Mouse (Mus musculus): Measurements from ENCODE around the gene Mfsd4b4.
"Not testable (repeated sequence)": the region's sequence is repeated elsewhere in the genome, so short reads cannot be mapped to it uniquely, and the experiment has no call there.

Mfsd4b4 gene

GRCm38 (mm10) chr10:39898874-39899371 lies at the start of gene Mfsd4b4:
Mfsd4b4 (minus strand) TSS chr10:39899238.
- DNase-seq, result peak; percentile 90 to 95

- not testable (repeated sequence) for DNase-seq
Observed at GRCm38 (mm10) chr10:39947195-39947594, 48.2 kb upstream of the Mfsd4b4 start.

- no peak for DNase-seq
Observed at GRCm38 (mm10) chr10:39936553-39936952, 37.5 kb upstream of the Mfsd4b4 start.

- peak; percentile 8 to 27 for DNase-seq
Observed at GRCm38 (mm10) chr10:39926616-39927139, 27.6 kb upstream of the Mfsd4b4 start, which contains the start of gene Mfsd4b2. Mfsd4b2 (minus strand) TSS chr10:39926923.

GRCm38 (mm10) chr10:39924556-39924955 lies 25.5 kb upstream of the Mfsd4b4 start:
- not testable (repeated sequence) for DNase-seq

GRCm38 (mm10) chr10:39912616-39913015 lies 13.6 kb upstream of the Mfsd4b4 start:
- no peak for DNase-seq

GRCm38 (mm10) chr10:39908768-39909441 lies 9.9 kb upstream of the Mfsd4b4 start:
- DNase-seq, result no peak

- no peak for DNase-seq
Observed at GRCm38 (mm10) chr10:39906799-39907658, 8.0 kb upstream of the Mfsd4b4 start.

- DNase-seq, result no peak
Observed at GRCm38 (mm10) chr10:39904191-39904590, 5.2 kb upstream of the Mfsd4b4 start.

GRCm38 (mm10) chr10:39896503-39896902 lies 2.5 kb downstream of the Mfsd4b4 start:
- no peak for DNase-seq

- DNase-seq, result no peak
Observed at GRCm38 (mm10) chr10:39893702-39894697, 5.0 kb downstream of the Mfsd4b4 start.

- DNase-seq, result no peak
Observed at GRCm38 (mm10) chr10:39888621-39889020, 10.4 kb downstream of the Mfsd4b4 start.

- DNase-seq, result no peak
Observed at GRCm38 (mm10) chr10:39865509-39865908, 33.5 kb downstream of the Mfsd4b4 start.

- DNase-seq, result no peak
Observed at GRCm38 (mm10) chr10:39842621-39843020, 56.4 kb downstream of the Mfsd4b4 start.

All from cerebellum, postnatal 25 days (tissue).